Mouse (Mus musculus) adrenal gland, postnatal 0 days (tissue): ENCODE data around the gene Zdhhc14. TPM values are rescaled to one million over a fixed set of nuclear protein-coding genes. Genes with fewer than 3 reads are reported as not detected.

ENCODE experiments used
- polyA plus RNA-seq: library from polyadenylated mRNA; unstranded; fragments of >200 nt; fragmentation: Nextera tagmentation; extraction: Ambion mirVana; gene quantifications from 2 replicates; pipeline ENCODE4 v1.2.1, GENCODE M21; 2015

Zdhhc14 gene
- polyA plus RNA-seq = 4.5 and 5.6 TPM in 2 replicates

GRCm38 (mm10) chr17:5491801-5492745, at the start of gene Zdhhc14:
Zdhhc14 (plus strand) TSS chr17:5492557.

Other genes with a start within 250 kb of the Zdhhc14 start
- not detected in 2 replicates for gene Ldhal6b, start 73.8 kb upstream of the Zdhhc14 start, polyA plus RNA-seq
- 172 and 233 TPM in 2 replicates for gene Tmem242, start 52.3 kb upstream of the Zdhhc14 start, polyA plus RNA-seq